Mouse (Mus musculus) liver, postnatal 0 days (tissue): ENCODE data around the gene Sf3b5. TPM values are rescaled to one million over a fixed set of nuclear protein-coding genes. Genes with fewer than 3 reads are reported as not detected.
"Not testable (repeated sequence)": the region's sequence is repeated elsewhere in the genome, so short reads cannot be mapped to it uniquely, and the experiment has no call there.

ENCODE experiments used
- ATAC-seq: fragments of 200-750 bp; cut with Nextera tagmentation; 2 replicates; pipeline ENCODE4 v1.8.0; 2017; ENCODE audit warnings: mild to moderate bottlenecking, moderate library complexity
- DNase-seq: peaks from one replicate; pipeline ENCODE4 v3.0.0-alpha.2; 2016
- H3K27ac ChIP-seq: fragments of 300-500 bp; sonication (generic); 2 replicates; pipeline ENCODE4 v1.5.1; 2014; ENCODE audit warnings: antibody characterized with exemption, moderate library complexity, mild to moderate bottlenecking, low read depth
- H3K27me3 ChIP-seq: fragments of 300-500 bp; sonication (generic); 2 replicates; pipeline ENCODE4 v1.6.1; 2014; ENCODE audit warnings: low read length, control low read depth, mixed read lengths; ENCODE audit not compliant: insufficient read depth
- H3K36me3 ChIP-seq: fragments of 300-500 bp; sonication (generic); replicated peaks from 2 replicates; pipeline ENCODE4 v1.6.1; 2014; ENCODE audit warnings: mild to moderate bottlenecking, control low read depth, low read length, moderate library complexity, mixed read lengths; ENCODE audit not compliant: insufficient read depth
- H3K4me1 ChIP-seq: fragments of 300-500 bp; sonication (generic); 2 replicates; pipeline ENCODE4 v1.6.1; 2014; ENCODE audit warnings: antibody characterized with exemption, mild to moderate bottlenecking, control low read depth; ENCODE audit not compliant: insufficient read depth
- H3K4me2 ChIP-seq: fragments of 300-500 bp; sonication (generic); 2 replicates; pipeline ENCODE4 v1.6.1; 2014; ENCODE audit warnings: low read depth, mild to moderate bottlenecking, low read length, moderate library complexity, mixed read lengths
- H3K4me3 ChIP-seq: fragments of 300-500 bp; sonication (generic); 2 replicates; pipeline ENCODE4 v1.5.1; 2014; ENCODE audit warnings: low read depth, low read length
- H3K9ac ChIP-seq: fragments of 300-500 bp; sonication (generic); replicated peaks from 2 replicates; pipeline ENCODE4 v1.6.1; 2014; ENCODE audit warnings: mild to moderate bottlenecking, moderate library complexity
- H3K9me3 ChIP-seq: fragments of 300-500 bp; sonication (generic); 2 replicates; pipeline ENCODE4 v1.6.1; 2016; ENCODE audit warnings: mild to moderate bottlenecking, control low read depth, low read length, mixed read lengths
- CTCF ChIP-seq: sonication (generic); IDR thresholded peaks from 2 replicates; pipeline ENCODE4 v1.5.1; 2016; ENCODE audit warnings: antibody characterized with exemption, low read depth
- EP300 ChIP-seq: IDR thresholded peaks from 2 replicates; pipeline ENCODE4 v1.6.1; 2016; ENCODE audit warnings: antibody characterized with exemption, low read depth, mild to moderate bottlenecking
- WGBS: fragments of 180-500 bp; shearing (Covaris S2); extraction: QIAGEN DNeasy Blood & Tissue Kit; methylation state at CpG from one replicate; pipeline ENCODE4 v1.1.7; 2014; ENCODE audit not compliant: insufficient replicate concordance; 5-methylcytosine and 5-hydroxymethylcytosine counted together
- polyA plus RNA-seq: library from polyadenylated mRNA; unstranded; fragments of >200 nt; fragmentation: Nextera tagmentation; extraction: Ambion mirVana; gene quantifications from 2 replicates; pipeline ENCODE4 v1.2.1, GENCODE M21; 2015

Gene Sf3b5
- polyA plus RNA-seq, 1 experiment from 2014 or later, result 15.5 TPM

- 64% methylated on average over 7 of the region's 7 CpGs for WGBS
- no peaks in the 10 kb centered on the region for H3K4me1 ChIP-seq
- no peak for DNase-seq
- no peak overlapping the region for H3K4me3 ChIP-seq
- H3K9me3 ChIP-seq, result no peaks in the 10 kb centered on the region
- no peak overlapping the region for H3K9ac ChIP-seq
- H3K27ac ChIP-seq, result no peak overlapping the region
- no peak for ATAC-seq
- H3K4me2 ChIP-seq, result no peak overlapping the region
- H3K36me3 ChIP-seq, result no peaks in the 10 kb centered on the region
- no peaks in the 10 kb centered on the region for H3K27me3 ChIP-seq
- no peak for TF ChIP-seq EP300
- peak; percentile 72 for TF ChIP-seq CTCF
Observed at GRCm38 (mm10) chr10:13018510-13018909, 13.4 kb downstream of the Sf3b5 start.

DNA sequence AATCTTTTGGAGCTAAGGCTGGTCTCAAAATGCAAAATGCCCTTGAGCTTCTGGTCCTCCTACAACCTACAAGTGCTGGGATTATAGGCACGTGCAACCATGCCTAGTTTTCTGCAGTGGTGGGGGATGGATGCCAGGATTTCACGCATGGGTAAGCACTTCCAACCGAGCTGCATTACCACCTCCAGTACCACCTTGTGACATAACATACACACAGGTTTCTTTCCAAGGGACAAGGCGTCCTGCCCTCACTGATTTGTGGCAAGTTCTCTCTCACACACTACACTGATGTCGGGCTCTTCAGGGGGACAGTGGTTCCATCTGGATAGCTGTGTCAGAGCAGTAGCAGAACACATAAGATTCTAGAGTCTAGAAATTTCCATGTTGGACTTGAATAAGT, 13.9 kb downstream of the Sf3b5 start:
- H3K27ac ChIP-seq, result no peak overlapping the region
- no peaks in the 10 kb centered on the region for H3K4me1 ChIP-seq
- no peak for TF ChIP-seq CTCF
- H3K27me3 ChIP-seq, result no peaks in the 10 kb centered on the region
- WGBS, result 64% methylated on average over 5 of the region's 5 CpGs
- no peaks in the 10 kb centered on the region for H3K36me3 ChIP-seq
- DNase-seq (no peak), ATAC-seq (no peak)
- H3K9ac ChIP-seq, result no peak overlapping the region
- no peaks in the 10 kb centered on the region for H3K9me3 ChIP-seq
- no peak overlapping the region for H3K4me2 ChIP-seq
- H3K4me3 ChIP-seq, result no peak overlapping the region

GRCm38 (mm10) chr10:13022103-13022502, 17.0 kb downstream of the Sf3b5 start:
- ATAC-seq (no peak), DNase-seq (no peak)
- no peak overlapping the region for H3K9ac ChIP-seq
- no peaks in the 10 kb centered on the region for H3K9me3 ChIP-seq
- H3K27ac ChIP-seq, result no peak overlapping the region
- no peak overlapping the region for H3K4me2 ChIP-seq
- TF ChIP-seq CTCF (no peak), EP300 (no peak)
- H3K4me3 ChIP-seq, result no peak overlapping the region
- H3K36me3 ChIP-seq, result no peaks in the 10 kb centered on the region
- WGBS, result 78% methylated on average over 4 of the region's 4 CpGs
- no peaks in the 10 kb centered on the region for H3K27me3 ChIP-seq
- H3K4me1 ChIP-seq, result no peaks in the 10 kb centered on the region

DNA sequence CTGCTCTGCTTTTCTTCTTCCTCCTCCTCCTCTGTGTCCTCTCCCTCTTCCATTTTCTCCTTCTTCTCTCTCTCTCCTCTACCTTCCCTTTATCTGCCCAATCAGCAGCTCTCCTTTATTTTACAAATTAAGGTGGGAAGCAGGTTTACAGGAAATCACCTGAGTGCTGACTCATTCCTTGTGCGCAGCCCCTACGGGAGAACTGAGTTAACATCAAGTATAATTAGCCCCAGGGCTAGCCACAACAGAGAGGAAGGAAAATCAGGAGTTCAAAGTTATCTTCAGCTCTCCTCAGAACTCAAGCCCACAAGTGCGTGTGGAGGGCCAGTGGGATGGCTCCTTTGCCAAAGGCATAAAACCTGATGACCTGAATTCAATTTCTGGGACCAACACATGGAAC, 18.8 kb downstream of the Sf3b5 start:
- not testable (repeated sequence) for H3K4me3 ChIP-seq, H3K27me3 ChIP-seq, DNase-seq, H3K4me1 ChIP-seq, H3K27ac ChIP-seq, H3K36me3 ChIP-seq, H3K9me3 ChIP-seq, H3K9ac ChIP-seq, H3K4me2 ChIP-seq, ATAC-seq
- 33% methylated on average over 3 of the region's 3 CpGs for WGBS

GRCm38 (mm10) chr10:13027702-13028101, 22.6 kb downstream of the Sf3b5 start:
- H3K4me2 ChIP-seq, result no peak overlapping the region
- H3K4me1 ChIP-seq, result no peaks in the 10 kb centered on the region
- no peak overlapping the region for H3K27ac ChIP-seq
- no peak for TF ChIP-seq EP300
- TF ChIP-seq CTCF, result no peak
- 77% methylated on average over 5 of the region's 5 CpGs for WGBS
- DNase-seq (no peak), ATAC-seq (no peak)
- no peak overlapping the region for H3K9ac ChIP-seq
- no peaks in the 10 kb centered on the region for H3K9me3 ChIP-seq
- H3K4me3 ChIP-seq, result no peak overlapping the region
- no peaks in the 10 kb centered on the region for H3K27me3 ChIP-seq
- no peaks in the 10 kb centered on the region for H3K36me3 ChIP-seq

GRCm38 (mm10) chr10:13028215-13028614, 23.1 kb downstream of the Sf3b5 start:
- no peak overlapping the region for H3K9ac ChIP-seq
- H3K36me3 ChIP-seq, result no peaks in the 10 kb centered on the region
- no peak for ATAC-seq
- no peak overlapping the region for H3K4me2 ChIP-seq
- TF ChIP-seq EP300, result no peak
- no peak for TF ChIP-seq CTCF
- WGBS, result 57% methylated on average over 1 of the region's 1 CpGs
- H3K9me3 ChIP-seq, result no peaks in the 10 kb centered on the region
- H3K27me3 ChIP-seq, result no peaks in the 10 kb centered on the region
- H3K27ac ChIP-seq, result no peak overlapping the region
- no peak overlapping the region for H3K4me3 ChIP-seq
- no peaks in the 10 kb centered on the region for H3K4me1 ChIP-seq
- no peak for DNase-seq

DNA sequence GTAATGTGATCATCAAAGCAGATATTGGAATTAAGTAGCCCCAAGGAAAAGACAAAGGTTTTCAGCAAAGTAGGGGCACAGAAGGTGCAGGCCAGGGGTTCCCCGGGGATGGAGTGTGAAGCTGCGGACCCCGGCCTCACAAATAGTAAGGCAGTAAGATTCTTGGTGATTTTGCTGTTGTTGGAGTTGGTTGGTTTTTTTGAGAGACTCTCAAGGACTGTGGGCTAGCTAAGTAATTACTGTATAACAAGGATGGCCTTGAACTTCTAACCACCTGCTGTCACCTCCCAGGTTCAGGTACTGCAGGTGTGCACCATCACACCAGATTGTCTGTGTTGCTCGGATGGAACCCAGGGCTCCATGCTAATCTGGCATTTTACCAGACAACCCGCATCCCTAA, 24.3 kb downstream of the Sf3b5 start:
- Histone ChIP-seq H3K9me3 (no peaks in the 10 kb centered on the region), H3K4me2 (no peak overlapping the region), H3K9ac (no peak overlapping the region), H3K4me1 (no peaks in the 10 kb centered on the region), H3K36me3 (no peaks in the 10 kb centered on the region), H3K27ac (no peak overlapping the region), H3K4me3 (no peak overlapping the region), H3K27me3 (no peaks in the 10 kb centered on the region)
- DNase-seq, result no peak
- TF ChIP-seq CTCF, result no peak
- no peak for TF ChIP-seq EP300
- WGBS, result 85% methylated on average over 5 of the region's 5 CpGs
- no peak for ATAC-seq
